Comparison of ENCODE assay signal across 8 mouse cellular contexts in genomic region chr11:58302774-58303445, GRCm38 (mm10). TPM values are rescaled to one million over a fixed set of nuclear protein-coding genes. Genes with fewer than 3 reads are reported as not detected.
DNase-seq lines count a peak whose midpoint lies in the region; ATAC-seq and TF ChIP-seq lines count a peak whose summit lies in the region.

No protein-coding gene starts in this region.

- peak overlapping the region; percentile 62 for H3K9ac ChIP-seq in lung, embryonic 14.5 days
- peak overlapping the region; percentile 64 for H3K9ac ChIP-seq in embryonic facial prominence, embryonic 14.5 days (ENCODE audit: low read depth, low read length)
- H3K9ac ChIP-seq in limb, embryonic 12.5 days (replicated peaks): peak overlapping the region; percentile 56

- H3K36me3 ChIP-seq in lung, embryonic 14.5 days (ENCODE audit: insufficient read depth): no peaks in the 10 kb centered on the region
- H3K36me3 ChIP-seq in embryonic facial prominence, embryonic 14.5 days (ENCODE audit: control insufficient read depth, insufficient read depth, low read length): no peaks in the 10 kb centered on the region
- H3K36me3 ChIP-seq in limb, embryonic 12.5 days: no peaks in the 10 kb centered on the region

- peak overlapping the region; percentile 70 for H3K4me2 ChIP-seq in lung, embryonic 14.5 days
- peak overlapping the region; percentile 63 for H3K4me2 ChIP-seq in embryonic facial prominence, embryonic 14.5 days (ENCODE audit: low read depth, low read length)
- H3K4me2 ChIP-seq in limb, embryonic 12.5 days: peak overlapping the region; percentile 55

- peak; percentile 35 for DNase-seq in lung, embryonic 14.5 days
- DNase-seq in lung, postnatal 25 days (ENCODE audit: low spot score): no peak
- DNase-seq in embryonic facial prominence, embryonic 14.5 days (ENCODE audit: low spot score): peak; percentile 33
- DNase-seq in urinary bladder, adult 2 months (ENCODE audit: low spot score): no peak
- no peak for DNase-seq in frontal cortex, adult 2 months (ENCODE audit: extremely low spot score in 1 of 2, low spot score in 1 of 2)
- no peak for DNase-seq in gastrocnemius, postnatal 4 days (ENCODE audit: low spot score in 2 of 2)

- no peaks in the 10 kb centered on the region for H3K27me3 ChIP-seq in lung, embryonic 14.5 days (ENCODE audit: insufficient read depth, low read length)
- H3K27me3 ChIP-seq in embryonic facial prominence, embryonic 14.5 days (replicated peaks; ENCODE audit: control insufficient read depth, insufficient read depth, low read length): no peaks in the 10 kb centered on the region
- no peaks in the 10 kb centered on the region for H3K27me3 ChIP-seq in limb, embryonic 12.5 days

- WGBS in lung, embryonic 14.5 days: under 1% methylated on average over 26 of the region's 26 CpGs
- WGBS in embryonic facial prominence, embryonic 14.5 days: under 1% methylated on average over 20 of the region's 26 CpGs
- 1% methylated on average over 26 of the region's 26 CpGs for WGBS in limb, embryonic 12.5 days
- under 1% methylated on average over 26 of the region's 26 CpGs for WGBS in olfactory bulb, adult 2 months

- no peaks in the 10 kb centered on the region for H3K9me3 ChIP-seq in lung, embryonic 14.5 days (ENCODE audit: low read depth, low read length)
- no peaks in the 10 kb centered on the region for H3K9me3 ChIP-seq in embryonic facial prominence, embryonic 14.5 days (ENCODE audit: control insufficient read depth, low read length)
- H3K9me3 ChIP-seq in limb, embryonic 12.5 days: no peaks in the 10 kb centered on the region

- peak overlapping the region; percentile 94 for H3K27ac ChIP-seq in lung, embryonic 14.5 days (ENCODE audit: low read depth)
- H3K27ac ChIP-seq in embryonic facial prominence, embryonic 14.5 days (replicated peaks; ENCODE audit: low read depth, low read length): peak overlapping the region; percentile 94
- peak overlapping the region; percentile 91 for H3K27ac ChIP-seq in limb, embryonic 12.5 days
- peak overlapping the region; percentile 27; the same call in 1 of the 2 replicates for H3K27ac ChIP-seq in olfactory bulb, adult 2 months (ENCODE audit: insufficient read depth, low read depth, low read length)

- peak overlapping the region; percentile 61 for H3K4me3 ChIP-seq in lung, embryonic 14.5 days (ENCODE audit: low read depth, low read length)
- peak overlapping the region; percentile 51 for H3K4me3 ChIP-seq in embryonic facial prominence, embryonic 14.5 days (ENCODE audit: low read depth, low read length)
- H3K4me3 ChIP-seq in limb, embryonic 12.5 days (replicated peaks): peak overlapping the region; percentile 56
- H3K4me3 ChIP-seq in olfactory bulb, adult 2 months (ENCODE audit: insufficient read depth, low read depth, low read length): peak overlapping the region; percentile 63

- TF ChIP-seq CTCF in lung, embryonic 14.5 days (IDR thresholded peaks at IDR 0.05; ENCODE audit: low read depth): no peak
- no peak for TF ChIP-seq CTCF in olfactory bulb, adult 2 months (IDR thresholded peaks at IDR 0.05; ENCODE audit: insufficient read depth, low read depth, low read length)

- peak; percentile 50 for ATAC-seq in lung, embryonic 14.5 days (ENCODE audit: insufficient read depth)
- peak; percentile 53 for ATAC-seq in embryonic facial prominence, embryonic 14.5 days (ENCODE audit: low read depth)
- ATAC-seq in limb, embryonic 12.5 days (ENCODE audit: insufficient number of reproducible peaks, insufficient read depth, low FRiP score, low TSS enrichment, low read depth): peak; percentile 57; the same call in 1 of the 2 replicates

- peaks cover 2% of the 10 kb centered on the region; the same call in 1 of the 2 replicates for H3K4me1 ChIP-seq in lung, embryonic 14.5 days (ENCODE audit: insufficient read depth)
- peaks cover 12% of the 10 kb centered on the region for H3K4me1 ChIP-seq in embryonic facial prominence, embryonic 14.5 days (ENCODE audit: control insufficient read depth, insufficient read depth, low read length)
- H3K4me1 ChIP-seq in limb, embryonic 12.5 days (replicated peaks): peaks cover 13% of the 10 kb centered on the region
- peaks cover 11% of the 10 kb centered on the region for H3K4me1 ChIP-seq in olfactory bulb, adult 2 months (ENCODE audit: control insufficient read depth, insufficient read depth, low read length)

- TF ChIP-seq POLR2A in olfactory bulb, adult 2 months (IDR thresholded peaks at IDR 0.05; ENCODE audit: insufficient read depth, low read depth, low read length): no peak

RNA-seq across cellular contexts. Expression of gene Zfp692, which starts 4.0 kb away (rescaled TPM):
- 13.9 and 15.2 TPM in 2 replicates for polyA plus RNA-seq in lung, embryonic 14.5 days (2014; fragmentation: Nextera tagmentation; extraction: Ambion mirVana)
- polyA plus RNA-seq in embryonic facial prominence, embryonic 14.5 days (2014; fragmentation: Nextera tagmentation; extraction: Ambion mirVana): 14.2 and 14.7 TPM in 2 replicates
- 28.0 and 29.2 TPM in 2 replicates for polyA plus RNA-seq in limb, embryonic 12.5 days (2016; fragmentation: Nextera tagmentation; extraction: Ambion mirVana)
- not detected in 2 replicates for polyA plus RNA-seq in olfactory bulb, adult 2 months (2012; ENCODE audit: insufficient read depth, insufficient read length, low replicate concordance, missing spikeins)
- polyA plus RNA-seq in urinary bladder, adult 2 months (2012; rRNA removed): 30.9 and 46.0 TPM in 2 replicates
- 59.6 and 63.7 TPM in 2 replicates for polyA plus RNA-seq in frontal cortex, adult 2 months (2012; rRNA removed)
- 1 to 10 TPM; 6.1 to 6.9 TPM for total RNA-seq in gastrocnemius, postnatal 4 days (2021)

RNA-seq across cellular contexts. Expression of gene Zfp672, which starts 27.2 kb away (rescaled TPM):
- 31.3 and 39.1 TPM in 2 replicates for polyA plus RNA-seq in lung, embryonic 14.5 days (2014; fragmentation: Nextera tagmentation; extraction: Ambion mirVana)
- polyA plus RNA-seq in embryonic facial prominence, embryonic 14.5 days (2014; fragmentation: Nextera tagmentation; extraction: Ambion mirVana): 42.3 TPM in 2 replicates
- polyA plus RNA-seq in limb, embryonic 12.5 days (2016; fragmentation: Nextera tagmentation; extraction: Ambion mirVana): 32.1 and 32.3 TPM in 2 replicates
- not detected in 2 replicates for polyA plus RNA-seq in olfactory bulb, adult 2 months (2012; ENCODE audit: insufficient read depth, insufficient read length, low replicate concordance, missing spikeins)
- 43.2 and 48.6 TPM in 2 replicates for polyA plus RNA-seq in urinary bladder, adult 2 months (2012; rRNA removed)
- 50.1 and 52.2 TPM in 2 replicates for polyA plus RNA-seq in frontal cortex, adult 2 months (2012; rRNA removed)
- 10 to 100 TPM; 34.3 to 40.7 TPM for total RNA-seq in gastrocnemius, postnatal 4 days (2021)

RNA-seq across cellular contexts. Expression of gene Sh3bp5l, which starts 27.6 kb away (rescaled TPM):
- polyA plus RNA-seq in lung, embryonic 14.5 days (2014; fragmentation: Nextera tagmentation; extraction: Ambion mirVana): 26.3 and 26.4 TPM in 2 replicates
- 23.2 and 27.3 TPM in 2 replicates for polyA plus RNA-seq in embryonic facial prominence, embryonic 14.5 days (2014; fragmentation: Nextera tagmentation; extraction: Ambion mirVana)
- 39.0 and 39.8 TPM in 2 replicates for polyA plus RNA-seq in limb, embryonic 12.5 days (2016; fragmentation: Nextera tagmentation; extraction: Ambion mirVana)
- not detected in 2 replicates for polyA plus RNA-seq in olfactory bulb, adult 2 months (2012; ENCODE audit: insufficient read depth, insufficient read length, low replicate concordance, missing spikeins)
- polyA plus RNA-seq in urinary bladder, adult 2 months (2012; rRNA removed): 22.0 and 23.9 TPM in 2 replicates
- polyA plus RNA-seq in frontal cortex, adult 2 months (2012; rRNA removed): 39.9 and 40.8 TPM in 2 replicates
- total RNA-seq in gastrocnemius, postnatal 4 days (2021): 10 to 100 TPM; 31.0 to 36.5 TPM

RNA-seq across cellular contexts. Expression of gene 4930438A08Rik, which starts 28.3 kb away (rescaled TPM):
- polyA plus RNA-seq in lung, embryonic 14.5 days (2014; fragmentation: Nextera tagmentation; extraction: Ambion mirVana): not detected in 2 replicates
- polyA plus RNA-seq in embryonic facial prominence, embryonic 14.5 days (2014; fragmentation: Nextera tagmentation; extraction: Ambion mirVana): 0.22 and 0.45 TPM in 2 replicates
- not detected in 2 replicates for polyA plus RNA-seq in limb, embryonic 12.5 days (2016; fragmentation: Nextera tagmentation; extraction: Ambion mirVana)
- polyA plus RNA-seq in olfactory bulb, adult 2 months (2012; ENCODE audit: insufficient read depth, insufficient read length, low replicate concordance, missing spikeins): not detected in 2 replicates
- polyA plus RNA-seq in urinary bladder, adult 2 months (2012; rRNA removed): 0.04 TPM in 1 of 2 replicates, not detected in the other
- polyA plus RNA-seq in frontal cortex, adult 2 months (2012; rRNA removed): not detected in 2 replicates
- not detected for total RNA-seq in gastrocnemius, postnatal 4 days (2021)

Comparison
In these comparisons a context has a peak if more than half of its experiments do, and no peak if none do; other contexts are left out.
1. DNase-seq: peak in lung, embryonic 14.5 days (single experiment) and embryonic facial prominence, embryonic 14.5 days (single experiment); none in lung, postnatal 25 days (single experiment), urinary bladder, adult 2 months (single experiment), frontal cortex, adult 2 months (0 of 2) and gastrocnemius, postnatal 4 days (0 of 2).
2. H3K27ac ChIP-seq: peak in every context shown above with its lines; median percentile 94 in lung, embryonic 14.5 days; 94 in embryonic facial prominence, embryonic 14.5 days; 91 in limb, embryonic 12.5 days; 27 in olfactory bulb, adult 2 months.
3. RNA of gene Sh3bp5l, which starts 27.6 kb away (polyA plus RNA-seq): 39.9 to 40.8 TPM in frontal cortex, adult 2 months, 39.0 to 39.8 TPM in limb, embryonic 12.5 days, 26.3 to 26.4 TPM in lung, embryonic 14.5 days, 22.0 to 23.9 TPM in urinary bladder, adult 2 months and 23.2 to 27.3 TPM in embryonic facial prominence, embryonic 14.5 days; not detected in olfactory bulb, adult 2 months; every median in the first group is over 10 times any median in the second.
4. Peak in every context shown above with its lines, with median percentiles within 50 percentile points of each other: ATAC-seq, H3K4me2 ChIP-seq, H3K4me3 ChIP-seq and H3K9ac ChIP-seq.